Mouse (Mus musculus) fat pad, adult 2 months (tissue): ENCODE results near the gene Nkx2-2.

Experiments
- DNase-seq: peaks from one replicate; pipeline ENCODE4 v3.0.0-alpha.2; 2011; ENCODE audit warnings: low read depth, low spot score; ENCODE audit errors: extremely low read depth

Nkx2-2 gene

DNA sequence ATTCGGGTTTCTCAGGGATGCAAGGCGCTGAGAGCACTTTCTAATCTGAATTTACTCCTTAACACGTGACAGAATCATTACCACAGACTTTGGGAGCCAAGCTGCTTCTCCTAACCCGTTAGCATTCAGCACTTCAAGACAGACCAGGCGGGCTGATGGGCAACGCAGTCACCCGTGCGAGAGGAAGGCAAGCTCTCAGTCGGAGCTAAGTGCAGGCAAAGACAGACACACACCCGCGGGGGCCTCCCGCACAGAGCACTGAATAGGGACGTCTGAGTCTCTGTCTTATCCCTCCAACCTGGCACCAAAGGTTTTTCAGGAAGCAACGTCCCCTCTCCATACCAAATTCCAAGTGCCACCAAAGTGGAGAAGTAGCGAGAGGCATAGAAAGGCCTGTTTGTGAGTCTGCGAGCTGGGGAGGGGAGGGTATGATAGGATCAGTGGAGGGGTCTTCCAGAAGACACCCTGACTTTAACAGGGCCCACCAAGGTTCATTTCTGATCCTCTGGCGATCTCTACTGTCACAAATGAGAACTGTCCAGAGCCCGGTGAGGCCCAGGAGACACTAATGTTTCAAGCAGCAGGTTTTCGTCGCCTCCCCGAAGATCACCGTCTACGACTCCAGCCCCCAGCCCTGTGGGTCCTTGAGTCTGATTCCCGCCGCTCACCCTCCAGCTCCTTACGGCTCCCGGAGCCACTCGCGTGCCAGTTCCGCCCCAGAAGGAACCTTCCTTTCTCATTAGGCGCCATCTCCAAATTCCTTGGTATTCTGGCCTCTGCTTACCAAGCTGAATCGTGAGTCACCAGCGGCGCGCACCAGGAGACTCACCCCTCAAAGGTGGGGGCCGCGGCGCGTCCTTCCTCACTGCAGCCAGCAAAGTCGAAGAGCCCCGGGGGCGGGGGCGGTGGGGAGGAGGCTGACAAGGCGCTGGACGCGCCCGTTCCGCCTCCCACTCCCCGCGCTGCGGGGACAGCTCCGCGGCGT lies at the start of gene Nkx2-2:
TSS of gene Nkx2-2 (minus strand) at position 973 of the 985 bp plus-strand sequence.
- DNase-seq, result no peak

DNA sequence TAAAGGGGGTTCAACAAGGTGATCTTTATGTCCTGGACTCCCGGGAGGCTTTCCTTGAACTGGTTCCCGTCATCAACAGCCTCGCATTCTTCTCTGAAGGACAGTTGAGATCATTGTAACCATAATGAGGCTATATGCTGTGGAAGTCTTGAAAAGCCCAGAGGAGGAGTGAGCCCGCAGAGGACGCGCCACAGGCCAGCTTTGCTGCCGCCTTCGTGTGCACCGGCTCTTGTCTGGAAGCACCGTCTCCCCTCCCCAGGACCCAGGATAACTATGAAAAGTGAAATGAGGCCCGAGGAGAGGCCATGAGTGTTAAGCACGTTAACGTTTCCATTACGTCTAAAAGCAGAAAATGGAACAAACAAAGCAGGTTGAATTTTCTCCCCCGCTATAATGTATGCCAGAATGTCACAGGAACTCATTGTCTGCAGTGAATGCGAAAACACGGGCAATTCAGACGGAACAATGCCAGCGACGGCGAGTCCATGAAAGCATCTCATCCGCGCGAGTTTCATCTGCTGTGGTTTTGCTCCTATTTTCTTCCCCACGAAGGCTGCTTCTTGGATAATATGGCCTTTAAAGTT lies 41.8 kb upstream of the Nkx2-2 start:
- no peak for DNase-seq

DNA sequence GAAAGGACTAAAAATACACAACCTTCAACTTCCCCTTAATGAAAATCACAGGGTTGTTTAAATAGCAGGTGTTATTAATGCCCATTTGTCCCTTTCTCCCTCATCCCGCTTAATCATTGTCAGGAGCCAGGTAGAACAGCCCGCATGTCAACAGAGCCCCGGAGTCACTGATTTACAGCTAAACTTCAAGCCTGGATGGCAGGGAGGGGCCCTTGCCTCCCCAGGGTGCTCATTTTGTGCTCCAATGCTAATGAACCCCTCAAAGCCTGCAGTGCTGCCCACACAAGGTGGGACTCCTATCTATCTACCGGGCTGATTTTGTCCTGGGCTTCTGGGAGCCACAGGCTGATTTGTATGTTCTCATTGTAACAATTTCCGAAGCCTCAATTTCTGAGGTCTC lies 37.1 kb upstream of the Nkx2-2 start:
- DNase-seq, result no peak

DNA sequence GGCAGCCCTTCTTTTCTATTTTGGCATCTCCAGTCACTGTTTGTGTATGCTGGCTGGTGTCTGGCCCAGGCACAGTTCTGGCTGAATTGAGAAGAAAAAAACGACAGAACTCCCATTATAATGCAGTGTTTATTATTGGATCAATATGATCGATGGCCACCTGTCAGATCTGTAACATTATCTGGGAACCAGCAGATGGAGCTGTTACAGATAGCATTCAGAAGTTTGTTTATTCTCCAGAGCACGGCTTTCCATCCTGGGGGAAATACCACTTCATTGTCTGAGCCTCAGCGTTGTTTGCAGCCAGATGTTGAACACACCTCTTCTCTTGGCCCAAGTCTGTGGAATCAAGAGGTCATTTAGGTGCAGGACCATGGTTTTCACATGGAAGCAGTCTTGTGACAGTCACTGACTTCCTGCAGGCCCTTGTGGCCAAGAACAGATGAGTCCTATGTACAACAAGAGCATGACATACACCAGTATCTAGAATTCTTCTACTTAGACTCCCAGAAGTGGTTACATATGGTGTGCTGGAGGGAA lies 11.1 kb upstream of the Nkx2-2 start:
- DNase-seq, result no peak

DNA sequence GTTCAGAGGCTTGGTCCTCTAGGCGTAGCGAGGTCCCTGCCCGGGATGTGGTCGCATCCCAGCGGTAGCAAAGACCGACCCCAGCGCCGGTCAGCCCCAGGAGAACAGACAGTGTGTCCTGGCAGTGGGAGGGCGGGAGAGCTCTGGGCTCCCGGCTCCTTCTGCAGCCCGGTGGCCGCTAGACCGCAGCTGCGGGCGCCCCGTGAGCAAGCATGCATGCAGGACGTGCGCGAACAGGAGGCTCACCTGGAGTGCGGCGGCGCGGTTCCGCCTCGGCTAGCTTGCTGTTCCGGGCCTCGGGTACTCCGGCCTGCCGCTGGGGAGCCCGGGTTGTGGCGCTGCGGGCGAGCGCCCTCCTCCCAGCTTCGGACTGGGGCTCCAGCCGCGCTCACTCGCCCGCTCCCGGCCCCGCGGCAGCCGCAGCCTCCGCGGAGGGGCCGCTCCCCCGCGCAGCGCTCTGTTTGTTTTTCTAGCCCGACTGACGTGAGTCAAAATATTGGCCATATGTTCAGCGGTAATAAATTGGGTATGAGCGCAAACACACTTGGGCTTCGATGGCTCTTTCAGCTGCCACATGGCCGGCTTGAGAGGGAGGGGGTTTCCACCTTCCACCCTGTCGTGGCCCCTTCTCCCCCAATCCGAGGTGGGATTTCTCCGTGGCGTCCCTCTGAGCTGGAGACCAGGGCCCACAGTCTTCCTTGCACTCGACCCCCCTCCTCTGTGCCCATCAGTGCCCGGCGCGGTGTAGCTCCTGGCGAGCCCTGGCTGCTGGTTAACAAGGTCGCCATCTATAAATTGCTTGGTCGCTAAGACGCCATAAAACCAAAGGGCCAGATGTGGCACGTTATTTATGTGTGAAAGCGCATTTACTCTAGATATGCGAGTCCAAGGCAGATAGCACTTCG lies 920 bp upstream of the Nkx2-2 start:
- DNase-seq, result no peak

DNA sequence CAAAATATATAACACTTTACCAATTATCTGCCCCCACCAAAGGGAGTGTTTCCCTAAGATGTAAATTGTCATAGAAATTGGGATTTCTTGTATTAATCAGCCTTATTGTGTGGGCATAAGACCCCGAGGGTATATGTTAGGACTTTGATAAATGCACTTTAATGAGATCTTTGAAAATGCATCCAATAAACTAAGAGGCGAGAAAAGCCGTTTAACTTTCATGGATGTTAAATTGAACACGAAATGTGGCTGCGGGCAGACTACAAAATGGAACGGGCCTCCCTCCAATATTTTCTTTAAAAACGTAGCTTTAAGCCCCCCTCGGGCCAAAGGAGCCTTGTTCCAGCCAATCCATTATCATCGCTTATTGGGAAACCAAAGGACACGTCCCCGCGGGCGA lies 1.3 kb downstream of the Nkx2-2 start:
- DNase-seq, result no peak

DNA sequence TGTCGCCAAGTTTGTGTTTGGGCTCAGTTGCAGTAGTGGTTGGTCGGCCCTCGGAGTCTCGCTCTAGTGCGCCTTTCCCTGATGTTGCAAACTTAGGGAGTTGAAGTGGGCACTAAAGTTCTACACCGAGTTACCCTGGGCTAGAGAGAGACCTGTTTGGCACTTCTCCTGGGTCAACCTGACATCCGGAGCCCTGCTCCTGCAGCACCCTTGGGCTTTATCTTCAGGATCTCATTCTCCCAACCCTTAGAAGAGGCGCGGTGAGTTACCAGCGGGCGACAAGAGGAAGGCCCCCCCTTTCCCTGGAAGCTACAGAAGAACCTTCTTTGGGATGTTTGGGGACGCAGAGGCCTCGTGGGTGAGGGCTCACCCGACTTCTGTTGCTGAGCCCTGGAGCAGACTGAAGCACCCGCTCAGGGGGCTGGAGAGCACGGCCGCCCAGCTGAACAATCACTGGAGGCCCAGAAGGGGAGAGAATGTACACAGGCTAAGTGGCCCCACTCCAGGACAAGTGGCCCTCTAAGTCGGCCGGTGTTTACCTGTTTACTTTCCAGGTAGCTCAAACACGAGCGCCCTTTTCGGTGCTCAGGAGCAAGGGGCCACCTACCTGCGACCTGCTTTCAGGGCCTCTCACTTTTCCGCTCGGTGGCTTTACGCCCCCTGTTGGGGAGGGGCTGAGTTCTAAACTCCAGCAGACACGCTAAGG lies 3.6 kb downstream of the Nkx2-2 start:
- no peak for DNase-seq

DNA sequence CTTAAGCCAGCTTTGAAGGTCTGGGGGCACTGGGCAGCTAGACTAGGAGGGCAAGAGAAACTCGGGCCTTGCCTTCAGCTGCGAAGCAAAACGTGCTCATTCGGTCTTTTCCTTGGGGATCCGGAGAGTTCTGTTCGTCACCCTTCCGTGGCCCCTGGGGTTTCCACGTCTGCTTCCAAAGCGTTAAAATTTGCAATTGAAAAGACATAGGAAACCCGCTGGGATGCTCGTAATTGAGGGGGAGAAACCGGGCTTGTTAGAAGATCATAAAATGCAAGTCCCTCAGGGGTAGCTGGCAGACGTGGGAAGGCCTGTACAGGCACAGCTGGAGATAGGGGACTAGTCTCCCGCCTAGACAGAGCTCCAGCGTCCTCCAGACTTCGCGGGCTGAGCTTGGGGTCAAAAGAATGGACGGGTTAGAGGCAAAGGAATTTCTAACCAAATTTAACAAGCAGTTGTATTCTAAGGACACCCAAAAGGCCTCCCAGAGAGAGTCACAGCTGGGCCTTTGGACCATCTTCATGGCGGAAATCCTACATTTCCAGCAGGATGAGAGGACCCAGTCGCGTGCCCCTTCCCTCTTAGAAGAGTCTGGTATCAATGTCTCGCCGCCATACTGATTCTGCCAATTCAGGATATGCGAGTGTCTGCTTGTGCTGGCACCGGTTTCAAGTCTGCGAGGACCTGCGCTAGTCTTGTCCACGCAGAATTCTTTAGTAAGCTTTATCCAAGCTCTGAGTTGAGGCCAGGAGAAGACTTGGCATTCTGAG lies 4.3 kb downstream of the Nkx2-2 start:
- no peak for DNase-seq

DNA sequence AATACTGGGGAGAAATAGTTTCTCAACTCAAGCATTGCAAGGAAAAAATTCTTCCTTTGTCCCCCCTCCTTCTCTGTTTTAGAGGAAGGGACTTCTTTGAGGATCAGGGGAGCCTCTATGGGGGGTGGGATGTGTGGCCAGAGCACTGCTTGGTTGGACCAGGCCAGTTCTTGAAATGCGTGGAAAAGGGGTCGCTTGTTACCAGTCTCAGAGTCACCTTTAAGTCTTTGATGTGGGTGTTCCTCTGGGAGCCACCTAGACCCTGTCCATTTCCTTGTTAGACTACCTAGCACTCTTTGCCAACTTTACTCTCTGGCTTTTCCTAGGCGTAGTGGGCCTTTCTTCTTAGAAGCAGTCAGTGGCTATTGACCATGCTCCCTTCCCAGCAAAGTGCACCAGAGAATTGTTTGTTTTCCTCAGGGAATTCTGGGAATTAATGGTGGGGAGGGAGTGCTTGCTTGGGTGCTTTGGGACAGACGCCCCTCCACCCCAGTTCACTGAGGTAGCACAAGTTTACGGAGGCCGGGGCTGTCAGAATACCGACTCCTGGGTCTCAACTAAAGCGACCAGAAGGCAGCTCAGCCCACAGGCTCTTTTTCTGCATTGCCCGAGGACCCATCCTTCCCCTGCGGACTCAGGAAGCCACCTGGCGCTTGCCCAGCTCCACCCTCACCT lies 5.0 kb downstream of the Nkx2-2 start:
- DNase-seq, result no peak

DNA sequence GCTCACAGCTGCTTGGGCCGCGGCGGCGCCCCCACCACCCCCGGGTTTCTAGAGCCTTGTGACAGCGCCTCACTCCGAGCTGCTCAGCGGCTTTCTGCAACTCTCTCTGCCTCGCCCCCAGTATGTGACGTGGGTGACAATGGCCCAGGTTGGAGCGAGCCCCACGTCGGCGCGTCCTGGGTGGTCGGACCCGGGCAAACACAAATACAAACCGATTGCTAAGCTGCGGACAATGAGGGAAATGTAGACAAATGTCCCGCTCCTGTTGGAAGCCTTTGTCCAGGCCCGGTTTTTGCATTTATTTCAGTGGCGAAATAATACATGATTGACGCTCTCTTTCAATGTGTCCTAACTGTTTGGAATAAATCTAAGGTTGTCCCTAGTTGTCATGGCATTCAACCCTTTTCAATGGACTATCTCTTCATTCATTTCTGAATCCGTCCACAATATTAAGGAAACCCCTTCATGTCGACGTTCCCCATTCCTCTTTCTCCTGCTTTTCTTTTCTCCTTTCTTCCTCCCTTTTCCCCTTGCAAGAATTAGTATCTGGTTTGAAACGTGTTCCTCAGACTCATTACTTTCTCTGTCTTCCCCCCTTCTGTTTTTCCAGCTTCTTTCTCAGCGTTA lies 5.9 kb downstream of the Nkx2-2 start:
- no peak for DNase-seq

DNA sequence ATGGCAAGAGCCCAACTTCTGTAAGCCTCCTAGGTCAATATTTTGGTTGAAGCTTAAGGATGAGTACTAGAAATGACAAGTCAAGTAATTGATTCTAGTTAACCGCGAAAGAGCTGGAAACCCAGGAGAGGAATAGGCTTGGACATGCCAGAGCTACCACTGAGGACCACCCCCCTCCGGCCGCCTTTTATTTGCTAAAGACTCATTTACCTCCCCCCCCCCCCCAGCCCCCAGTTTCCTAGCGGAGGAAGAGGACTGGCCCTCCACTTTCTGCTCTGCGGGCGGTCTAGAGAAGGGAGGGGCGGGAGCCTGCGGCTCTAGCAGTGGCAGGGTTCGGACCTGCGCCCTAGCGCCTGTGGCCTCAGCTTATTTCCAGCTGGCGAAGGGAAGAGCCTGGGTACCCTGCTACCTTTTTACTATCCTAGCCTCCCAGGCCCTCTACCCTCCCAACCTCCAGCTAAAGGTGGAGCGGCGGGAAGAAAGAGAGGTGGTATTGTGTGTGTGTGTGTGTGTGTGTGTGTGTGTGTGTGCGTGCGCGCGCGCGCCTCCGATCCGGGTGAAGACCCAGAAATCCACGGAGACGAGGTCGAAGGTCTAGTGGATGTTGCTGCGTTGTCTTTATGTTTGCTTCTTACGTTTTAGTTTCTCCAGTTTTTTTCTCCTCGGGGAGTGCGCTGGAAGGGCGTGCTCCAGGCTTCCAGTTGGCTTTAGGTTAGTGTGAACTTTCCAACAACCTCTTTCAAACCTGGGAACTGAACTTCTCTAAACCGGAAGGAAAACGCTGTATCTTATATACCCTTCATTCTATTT lies 6.8 kb downstream of the Nkx2-2 start:
- no peak for DNase-seq

DNA sequence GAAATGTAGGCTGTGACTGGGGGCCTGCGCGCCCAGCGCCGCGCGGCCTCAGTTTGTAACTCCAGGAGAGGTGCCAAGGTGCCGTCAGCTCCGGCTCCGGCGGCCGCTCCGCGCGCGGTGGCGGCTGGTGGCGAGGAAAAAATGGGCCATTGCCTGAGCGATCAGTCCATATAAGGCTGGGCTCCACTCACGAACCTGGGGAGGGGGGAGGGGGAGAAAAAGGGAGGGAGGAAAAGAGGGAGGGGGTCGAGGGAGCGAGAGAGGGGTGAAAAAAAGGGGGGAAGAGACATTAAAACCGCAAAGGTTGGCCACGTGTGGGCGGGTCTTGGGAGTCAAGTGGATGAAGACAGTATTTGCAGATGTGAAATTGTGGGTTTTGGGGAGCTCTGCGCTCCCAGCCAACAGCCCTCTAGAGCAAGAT lies 7.8 kb downstream of the Nkx2-2 start:
- no peak for DNase-seq

DNA sequence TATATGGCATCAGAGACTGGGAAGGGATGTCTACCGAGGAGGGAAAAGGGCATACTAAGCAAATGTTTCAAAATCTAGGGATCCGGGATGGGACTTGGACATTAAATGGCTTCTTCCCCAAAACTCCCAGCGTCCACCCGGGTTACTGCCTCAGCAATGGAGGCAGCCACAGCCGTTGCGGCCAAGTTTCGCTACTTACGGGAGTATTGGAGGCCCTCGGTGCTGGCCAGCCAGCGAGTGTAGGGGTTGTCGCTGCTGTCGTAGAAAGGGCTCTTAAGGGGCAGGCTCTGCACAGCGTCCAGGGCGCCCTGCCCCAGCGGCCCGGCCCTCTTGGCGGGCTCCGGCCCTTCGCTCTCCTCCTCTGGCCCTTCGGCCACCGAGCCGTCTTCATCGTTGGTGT lies 8.5 kb downstream of the Nkx2-2 start:
- no peak for DNase-seq

DNA sequence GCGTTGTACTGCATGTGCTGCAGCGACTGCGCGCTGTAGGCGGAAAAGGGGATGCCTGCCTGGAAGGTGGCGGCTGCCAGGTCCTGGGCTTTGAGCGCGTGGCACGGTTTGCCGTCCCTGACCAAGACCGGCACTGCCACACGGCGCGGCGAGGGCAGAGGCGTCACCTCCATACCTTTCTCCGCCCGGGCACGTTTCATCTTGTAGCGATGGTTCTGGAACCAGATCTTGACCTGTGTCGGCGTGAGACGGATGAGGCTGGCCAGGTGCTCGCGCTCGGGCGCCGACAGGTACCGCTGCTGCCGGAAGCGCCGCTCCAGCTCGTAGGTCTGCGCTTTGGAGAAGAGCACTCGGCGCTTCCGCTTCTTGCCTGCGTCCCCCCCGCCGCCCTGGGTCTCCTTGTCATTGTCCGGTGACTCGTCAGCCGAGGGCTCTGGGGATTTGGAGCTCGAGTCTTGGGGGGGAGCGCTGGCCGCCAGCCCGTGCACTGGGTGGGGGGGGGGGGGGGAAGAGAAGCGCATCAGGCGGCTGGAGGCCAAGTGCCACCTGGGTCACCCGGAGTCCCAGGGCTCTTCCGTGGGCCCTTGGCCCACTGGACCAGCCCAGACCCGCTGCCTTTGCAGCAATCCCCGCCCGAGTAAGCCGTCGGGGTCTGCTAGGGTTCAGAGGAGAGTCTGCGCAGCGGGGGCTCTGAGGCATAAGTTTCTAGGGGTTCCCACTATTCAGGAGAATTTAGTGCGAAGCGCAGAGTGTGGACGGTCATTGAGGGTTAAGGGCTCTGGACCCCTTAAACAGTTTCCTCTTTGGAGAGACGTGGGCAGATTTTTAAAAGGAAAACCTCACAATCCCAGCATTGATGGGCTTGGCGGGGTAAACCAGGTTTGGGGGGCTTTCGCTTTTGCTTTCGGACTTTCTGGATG lies 9.7 kb downstream of the Nkx2-2 start:
- no peak for DNase-seq

DNA sequence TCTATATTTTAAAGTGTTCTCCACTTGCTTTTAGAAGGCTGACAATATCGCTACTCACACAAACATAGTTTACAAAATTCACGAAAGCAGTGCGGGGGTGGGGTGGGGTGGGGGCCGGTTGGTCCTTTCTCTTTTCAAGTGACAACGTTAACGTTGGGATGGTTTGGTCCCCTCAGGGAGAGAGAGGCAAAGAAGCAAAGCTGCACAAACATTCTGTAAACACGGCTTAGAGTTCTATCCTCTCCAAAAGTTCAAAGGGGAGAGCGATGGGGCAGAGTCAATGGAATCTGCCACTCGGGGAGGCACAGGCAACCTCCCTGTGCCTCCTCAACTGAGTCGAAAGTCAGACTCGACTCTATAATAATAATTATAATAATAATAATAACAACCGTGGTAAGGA lies 10.5 kb downstream of the Nkx2-2 start:
- DNase-seq, result no peak

DNA sequence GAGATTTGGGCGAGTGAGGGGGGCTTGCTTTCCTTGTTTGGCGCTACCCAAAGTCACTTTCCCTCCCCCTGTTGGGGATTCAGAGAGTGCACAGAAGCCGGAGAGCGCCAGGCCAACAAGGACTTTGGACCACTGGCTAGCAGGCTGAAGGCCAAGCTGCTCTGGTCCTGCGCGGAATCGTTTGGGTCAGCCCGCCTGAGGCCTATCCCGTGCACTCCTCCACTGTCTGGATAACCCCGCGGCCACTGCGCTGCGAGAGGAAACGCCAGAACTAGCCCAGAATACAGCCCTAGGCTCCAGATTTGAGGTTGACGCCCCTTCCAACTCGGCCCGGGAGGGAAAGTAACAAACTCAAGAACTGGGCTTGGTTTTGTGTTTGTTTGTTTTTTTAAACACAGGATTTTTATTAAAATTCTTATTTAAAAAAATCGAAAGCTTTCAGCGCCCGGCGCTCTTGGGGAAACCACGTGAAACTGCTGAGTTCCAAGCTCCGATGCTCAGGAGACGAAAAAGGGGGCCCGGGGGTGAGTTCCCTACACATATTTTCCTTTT lies 11.3 kb downstream of the Nkx2-2 start:
- DNase-seq, result no peak
